Mouse (Mus musculus): ENCODE data around the gene Rptor.

Rptor gene

DNA sequence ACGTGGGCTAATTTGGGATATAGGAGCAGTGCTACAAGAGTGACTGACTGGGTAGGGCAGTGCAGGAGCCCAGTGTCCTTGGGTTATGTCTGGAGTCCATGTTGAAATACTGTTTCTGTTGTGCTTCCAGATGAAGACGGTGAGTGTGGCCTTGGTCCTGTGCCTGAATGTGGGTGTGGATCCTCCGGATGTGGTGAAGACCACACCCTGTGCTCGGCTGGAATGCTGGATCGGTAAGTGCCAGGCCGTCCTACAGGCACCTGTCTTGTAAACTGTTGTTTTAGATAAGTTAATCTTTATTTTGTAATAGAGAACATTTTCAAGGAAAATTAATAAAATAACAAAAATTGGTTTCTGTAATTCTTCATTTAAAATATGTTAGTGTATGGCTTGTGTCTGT lies 54.8 kb downstream of the Rptor start:
- peak in 1 of 2 experiments; percentile 8 for DNase-seq

- no peak for DNase-seq
Measured at GRCm38 (mm10) chr11:119659296-119659695, 56.6 kb downstream of the Rptor start.

DNA sequence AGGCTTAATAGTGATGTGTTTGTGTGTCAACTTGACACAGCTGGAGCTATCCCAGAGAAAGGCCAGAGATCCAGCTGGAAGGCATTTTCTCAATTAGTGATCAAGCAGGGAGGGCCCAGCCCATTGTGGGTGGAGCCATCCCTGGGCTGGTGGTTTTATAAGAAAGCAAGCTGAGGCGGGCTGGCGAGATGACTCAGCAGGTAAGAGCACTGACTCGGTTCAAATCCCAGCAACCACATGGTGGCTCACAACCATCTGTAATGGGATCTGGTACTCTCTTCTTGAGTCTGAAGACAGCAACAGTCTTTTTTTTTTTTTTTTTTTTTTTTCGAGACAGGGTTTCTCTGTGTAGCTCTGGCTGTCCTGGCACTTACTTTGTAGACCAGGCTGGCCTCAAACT lies 58.8 kb downstream of the Rptor start:
- DNase-seq: peak in 1 of 2 experiments; percentile 51

DNA sequence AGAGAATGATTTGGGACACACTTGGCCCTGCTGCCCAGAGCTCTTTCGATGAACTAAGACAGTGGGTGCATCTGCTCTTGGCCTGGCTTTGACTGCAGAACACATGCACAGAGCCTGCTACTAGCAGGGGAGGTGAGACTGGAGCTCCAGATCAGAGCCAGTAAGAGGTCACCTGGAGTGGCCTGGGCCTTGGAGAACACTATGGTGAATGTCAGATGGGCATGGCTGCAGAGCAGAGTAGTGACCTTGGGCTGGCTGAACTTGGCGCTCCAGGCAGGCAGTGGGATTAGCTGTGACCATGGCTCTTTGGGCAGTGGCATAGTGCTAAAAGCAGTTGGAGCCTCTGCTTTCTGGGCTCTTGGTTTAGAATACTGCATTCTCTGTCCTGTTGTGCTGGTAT lies 61.2 kb downstream of the Rptor start:
- DNase-seq: peak in 1 of 2 experiments; percentile 14

DNA sequence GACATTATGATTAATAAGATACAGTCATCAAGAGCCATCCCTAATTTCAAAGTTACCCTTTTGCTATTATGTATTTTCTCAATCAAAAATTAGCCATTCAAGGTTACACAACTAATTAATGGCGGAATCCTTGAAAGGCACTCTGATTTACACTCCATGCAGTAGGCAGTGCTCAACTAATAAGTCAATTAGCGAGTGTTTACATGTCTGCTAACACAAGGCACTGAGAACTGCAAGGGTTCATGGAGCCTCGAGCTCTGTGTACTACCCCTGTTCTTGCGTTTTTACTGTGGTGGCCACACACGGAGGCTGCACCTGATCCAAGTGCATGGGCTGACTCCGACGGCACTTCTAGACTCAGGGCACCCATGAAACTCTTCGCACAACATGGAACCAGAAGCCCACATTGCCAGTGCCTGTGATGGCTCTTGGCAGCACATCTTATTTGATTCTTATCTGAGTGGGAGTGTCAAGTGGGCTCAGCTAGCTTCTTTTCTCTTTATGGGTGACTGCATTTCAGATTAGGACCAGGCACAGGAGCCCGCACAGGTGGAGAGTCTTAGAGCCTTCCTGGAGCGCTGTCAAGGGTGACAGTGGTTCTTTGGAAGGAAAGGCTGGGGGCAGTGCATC lies 62.1 kb downstream of the Rptor start:
- no peak for DNase-seq

DNA sequence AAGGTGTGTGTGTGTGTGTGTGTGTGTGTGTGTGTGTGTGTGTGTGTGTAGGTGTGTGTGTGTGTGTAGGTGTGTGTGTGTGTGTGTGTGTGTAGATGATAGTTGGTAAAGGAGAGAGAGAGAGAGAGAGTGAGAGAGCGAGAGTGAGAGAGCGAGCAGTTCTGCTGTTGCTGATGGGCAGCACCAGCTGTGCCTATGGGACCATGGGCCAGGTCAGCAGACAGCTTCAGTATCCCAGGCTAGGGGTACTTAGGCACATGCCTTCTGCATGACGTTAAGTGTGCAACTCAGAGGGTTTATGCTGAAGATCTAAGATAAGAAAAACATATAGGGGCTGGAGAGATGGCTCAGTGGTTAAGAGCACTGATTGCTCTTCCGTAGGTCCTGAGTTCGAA lies 62.6 kb downstream of the Rptor start:
- DNase-seq: no peak

GRCm38 (mm10) chr11:119666567-119667108 lies 63.9 kb downstream of the Rptor start:
- no peak for DNase-seq

- no peak for DNase-seq
Measured at GRCm38 (mm10) chr11:119670690-119671666, 68.3 kb downstream of the Rptor start.

DNA sequence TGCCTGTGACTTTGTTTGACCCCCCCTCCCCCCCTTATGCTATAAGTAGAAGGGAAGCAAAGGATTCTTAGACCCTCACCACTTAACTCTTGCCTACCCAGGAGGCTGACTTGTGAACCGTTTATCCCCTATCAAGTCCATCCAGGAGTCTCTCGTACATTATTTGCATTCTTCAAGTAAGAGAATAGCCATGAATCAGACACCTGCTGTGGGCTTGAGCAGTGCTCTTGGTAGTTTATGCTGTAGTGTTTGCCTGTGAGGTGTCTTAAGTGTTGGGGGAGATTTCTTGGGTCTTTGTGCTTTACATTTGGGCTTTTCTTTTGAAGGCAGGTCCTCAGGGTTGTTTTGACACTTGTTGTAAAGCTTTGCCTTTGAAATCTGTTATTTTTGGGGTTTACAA lies 69.3 kb downstream of the Rptor start:
- no peak for DNase-seq

DNA sequence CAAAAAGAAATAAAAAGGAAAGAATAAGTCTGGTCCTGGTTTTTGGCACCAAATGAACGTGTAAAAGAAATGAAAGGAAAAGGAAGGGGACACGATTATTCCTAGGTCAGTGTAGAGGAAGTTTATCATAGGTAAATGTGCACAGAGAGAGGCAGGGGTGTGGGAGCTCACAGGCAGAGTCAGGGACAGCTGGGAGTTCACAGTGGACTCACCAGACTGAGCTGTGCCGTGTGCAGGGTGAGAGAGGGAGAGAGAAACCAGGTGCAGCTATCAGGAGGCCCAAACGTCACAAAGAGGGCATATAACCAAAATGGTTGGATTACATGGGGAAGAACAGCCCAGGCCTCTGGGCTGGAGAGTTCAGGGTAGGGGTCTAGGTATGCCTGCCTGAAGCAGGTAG lies 70.1 kb downstream of the Rptor start:
- no peak for DNase-seq

DNA sequence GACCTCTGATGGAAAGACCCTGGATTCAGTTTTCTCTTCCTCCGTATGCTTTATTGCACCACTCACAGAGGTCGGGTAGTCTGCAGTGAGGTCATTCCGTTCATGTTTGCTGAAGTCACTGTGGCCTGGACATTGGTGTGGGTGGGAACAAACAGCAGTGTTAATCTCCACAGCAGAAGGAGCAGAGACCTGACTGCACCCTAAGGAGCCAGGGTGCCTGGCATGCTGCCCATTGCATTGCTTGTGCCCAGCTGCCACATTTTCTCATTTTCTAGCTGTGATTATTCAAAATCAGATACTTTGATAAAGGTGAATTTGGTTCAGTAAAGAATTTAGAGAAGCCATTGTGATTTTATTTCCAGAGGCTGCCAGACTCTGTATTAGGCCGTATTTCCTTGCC lies 72.1 kb downstream of the Rptor start:
- DNase-seq: peak in 1 of 2 experiments; percentile 35

DNA sequence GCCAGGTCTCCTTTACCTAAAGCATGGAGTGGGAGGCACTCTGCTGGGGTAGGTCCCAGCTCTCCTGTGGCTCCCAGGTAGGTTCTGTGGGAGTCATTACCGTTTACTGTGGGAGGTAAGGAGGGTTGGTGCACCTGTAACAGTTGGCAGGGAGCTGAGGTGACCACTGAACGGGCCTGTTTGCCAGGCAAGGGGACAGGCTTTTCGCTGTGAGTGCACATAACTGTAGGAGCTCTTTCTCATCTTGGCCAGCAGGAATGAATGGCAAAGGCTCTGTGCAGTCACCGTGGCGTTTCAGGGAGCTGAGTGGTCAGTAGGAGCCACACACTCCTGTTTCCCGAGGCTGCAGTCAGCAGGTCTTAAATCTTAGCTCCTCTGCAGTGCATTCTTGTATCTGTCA lies 72.8 kb downstream of the Rptor start:
- no peak for DNase-seq

- no peak for DNase-seq
Measured at GRCm38 (mm10) chr11:119676751-119677411, 74.2 kb downstream of the Rptor start.

DNA sequence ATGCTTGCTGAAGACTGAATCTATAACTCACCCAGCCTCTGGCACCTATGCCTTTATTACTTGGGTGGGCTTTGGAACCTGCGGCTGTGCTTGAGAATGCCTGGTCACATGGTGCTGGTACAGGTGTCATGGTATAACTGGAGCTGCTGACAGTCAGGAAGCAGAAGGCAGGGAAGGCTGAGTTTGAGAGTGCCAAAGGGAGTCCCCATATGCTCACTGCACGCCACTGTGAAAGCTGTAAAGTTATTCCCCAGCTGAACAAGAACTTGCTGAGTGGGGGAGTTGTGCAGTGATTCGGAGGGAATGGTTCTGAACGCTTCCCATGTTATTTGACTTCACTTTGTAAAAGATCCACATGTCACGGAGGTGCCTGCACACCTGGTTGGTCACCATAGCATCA lies 75.7 kb downstream of the Rptor start:
- no peak for DNase-seq

DNA sequence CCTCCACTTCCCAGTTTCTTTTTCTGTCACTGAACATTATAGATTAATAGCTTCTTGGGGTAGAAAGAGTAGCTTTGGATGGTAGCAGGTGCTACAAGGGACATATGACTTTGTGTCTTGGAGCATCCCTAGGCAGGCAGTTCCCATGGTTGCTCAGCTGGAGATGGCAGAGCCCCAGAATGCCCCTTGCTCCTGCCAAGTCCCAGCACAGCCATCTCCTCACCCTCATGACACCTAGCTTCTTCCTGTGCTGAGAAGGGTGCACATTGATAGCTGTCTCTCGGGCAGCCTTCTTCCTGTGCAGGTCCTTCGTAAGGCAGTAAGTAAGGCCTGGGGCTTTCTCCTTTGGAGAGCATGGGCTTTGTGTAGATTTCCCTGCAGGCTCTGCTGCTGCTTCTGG lies 78.0 kb downstream of the Rptor start:
- DNase-seq: no peak

- DNase-seq: no peak
Measured at GRCm38 (mm10) chr11:119682285-119682684, 79.6 kb downstream of the Rptor start.

GRCm38 (mm10) chr11:119683796-119684195 lies 81.1 kb downstream of the Rptor start:
- no peak for DNase-seq

DNA sequence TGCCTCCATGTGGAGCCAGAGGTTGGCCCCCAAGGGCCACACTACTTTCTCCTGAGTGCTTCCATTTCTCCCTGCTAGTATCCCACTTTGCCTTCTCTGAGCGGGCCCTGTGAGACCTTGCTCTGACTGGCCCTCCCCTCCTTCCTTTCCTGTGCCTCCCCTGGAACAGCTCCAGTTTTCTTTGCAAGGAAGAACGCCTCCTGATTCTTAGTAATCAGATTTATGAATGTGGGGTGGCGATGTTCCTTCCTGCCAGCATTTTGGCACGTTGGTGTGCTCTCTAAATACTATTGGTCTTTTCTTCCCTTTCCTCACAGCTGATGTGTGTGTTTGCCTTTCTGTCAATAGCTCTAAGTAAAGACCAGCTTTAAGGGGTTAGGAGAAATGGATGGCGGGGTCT lies 82.8 kb downstream of the Rptor start:
- DNase-seq: peak; percentile 50 to 68

- DNase-seq: no peak
Measured at GRCm38 (mm10) chr11:119685910-119686659, 83.4 kb downstream of the Rptor start.

DNA sequence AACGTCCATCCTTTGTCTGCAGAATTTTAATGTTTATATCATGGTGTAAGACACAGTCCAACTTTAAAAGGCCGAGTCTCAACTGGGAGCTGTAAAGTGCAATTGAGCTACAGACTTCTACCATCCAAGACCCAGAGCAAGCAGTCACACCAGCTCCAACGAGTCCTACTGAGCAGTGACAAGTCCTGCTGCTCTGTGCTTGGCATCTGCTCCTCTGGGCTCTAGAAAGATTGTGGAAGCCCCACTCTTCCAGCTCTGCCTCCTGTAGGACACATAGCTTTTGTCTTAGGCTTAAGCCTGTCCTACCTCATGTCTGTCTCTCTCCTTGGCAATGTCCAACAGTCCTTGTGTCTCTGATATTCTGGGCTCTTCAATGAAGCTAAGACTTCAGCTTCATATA lies 84.6 kb downstream of the Rptor start:
- DNase-seq: no peak

DNA sequence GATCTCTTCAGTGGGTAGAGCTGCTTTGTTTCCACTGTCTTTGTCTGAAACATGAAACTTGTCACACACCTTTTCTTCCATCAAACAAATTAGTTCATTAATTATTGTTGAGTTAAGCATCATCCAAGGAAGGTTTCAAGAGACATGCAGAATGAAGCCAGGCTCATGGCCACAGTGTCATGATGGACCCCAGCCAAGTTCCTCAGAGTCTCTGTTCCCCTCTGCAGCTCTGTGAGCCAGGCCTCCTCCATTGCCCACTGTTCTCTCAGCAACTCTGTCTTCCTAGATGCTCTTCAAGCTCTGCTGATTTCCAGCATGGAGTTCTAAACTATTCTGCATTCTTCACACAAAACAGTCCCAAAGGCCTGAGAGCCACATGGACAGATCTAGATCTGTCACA lies 85.3 kb downstream of the Rptor start:
- DNase-seq: peak in 1 of 2 experiments; percentile 20

DNA sequence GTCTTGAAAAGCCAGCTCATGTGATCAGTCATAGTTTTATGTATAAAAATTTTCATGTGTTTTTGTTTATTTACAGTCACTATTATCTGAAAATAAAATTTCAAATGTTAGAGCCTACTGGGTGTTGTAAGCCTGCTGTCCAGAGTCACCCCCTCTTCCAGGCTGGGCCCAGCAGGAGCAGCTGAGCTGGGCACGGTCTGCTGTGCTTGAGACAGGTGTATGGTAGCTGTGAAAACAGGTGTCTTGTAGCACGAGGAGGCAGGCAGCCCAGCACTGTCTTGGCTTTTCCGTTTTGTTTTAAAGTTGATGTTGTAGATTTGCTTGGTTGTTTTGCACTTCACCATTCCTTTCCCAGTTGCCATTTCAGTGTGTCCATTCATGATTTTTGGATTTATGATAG lies 87.2 kb downstream of the Rptor start:
- DNase-seq: no peak

All from kidney, postnatal 36 days (tissue).